In genomic region chr10:62897437-62897836, GRCm38 (mm10) we compare ENCODE assay signal across 21 mouse cellular contexts.
"Had no signal": no experiment of that assay in that cellular context is flagged by ENCODE, and none has a peak within 500 bp of the region (broad histone marks: within the 10 kb centered on the region; RNA-seq: fewer than 3 reads in every experiment).

No protein-coding gene starts in this region.

- H3K36me3 ChIP-seq: heart, embryonic 10.5 days; heart, embryonic 12.5 days; hindbrain, embryonic 13.5 days; hindbrain, embryonic 15.5 days; kidney, embryonic 15.5 days; limb, embryonic 10.5 days; limb, embryonic 12.5 days; liver, embryonic 13.5 days; liver, embryonic 15.5 days had no signal

- DNase-seq: gastrocnemius, postnatal 14 days; gastrocnemius, postnatal 36 days; heart, adult 18-20 months; heart, postnatal 14 days; layer of hippocampus, adult 9-11 months; layer of hippocampus, postnatal 36 days; liver; liver, embryonic 13.5 days; liver, postnatal 0 days had no signal

- ATAC-seq: hindbrain, postnatal 0 days; intestine, embryonic 16.5 days; liver, postnatal 0 days had no signal

- H3K4me1 ChIP-seq: heart, embryonic 10.5 days; heart, embryonic 12.5 days; hindbrain, embryonic 13.5 days; hindbrain, embryonic 15.5 days; kidney, embryonic 15.5 days; limb, embryonic 10.5 days; limb, embryonic 12.5 days; liver, embryonic 13.5 days; liver, embryonic 15.5 days had no signal

- H3K27ac ChIP-seq: hindbrain, embryonic 13.5 days; hindbrain, embryonic 15.5 days; hindbrain, postnatal 0 days; kidney, embryonic 15.5 days; kidney, postnatal 0 days; limb, embryonic 10.5 days; limb, embryonic 12.5 days; liver, embryonic 13.5 days; liver, embryonic 15.5 days had no signal

- H3K4me2 ChIP-seq: heart, embryonic 12.5 days; hindbrain, embryonic 13.5 days; hindbrain, embryonic 15.5 days; kidney, embryonic 15.5 days; limb, embryonic 12.5 days; liver, embryonic 11.5 days; liver, embryonic 13.5 days; liver, embryonic 15.5 days had no signal

- H3K4me3 ChIP-seq: heart, embryonic 10.5 days; heart, embryonic 12.5 days; hindbrain, embryonic 13.5 days; hindbrain, embryonic 15.5 days; kidney, embryonic 15.5 days; limb, embryonic 10.5 days; limb, embryonic 12.5 days; liver, embryonic 13.5 days; liver, embryonic 15.5 days had no signal

- H3K9me3 ChIP-seq: heart, embryonic 10.5 days; heart, embryonic 12.5 days; hindbrain, embryonic 13.5 days; hindbrain, embryonic 15.5 days; kidney, embryonic 15.5 days; limb, embryonic 10.5 days; limb, embryonic 12.5 days; liver, embryonic 13.5 days; liver, embryonic 15.5 days had no signal

- H3K9ac ChIP-seq: heart, embryonic 12.5 days; hindbrain, embryonic 13.5 days; hindbrain, embryonic 15.5 days; kidney, embryonic 15.5 days; limb, embryonic 12.5 days; liver, embryonic 13.5 days; liver, embryonic 15.5 days; liver, postnatal 0 days had no signal

- H3K27me3 ChIP-seq: heart, embryonic 12.5 days; hindbrain, embryonic 13.5 days; hindbrain, embryonic 15.5 days; kidney, embryonic 15.5 days; limb, embryonic 12.5 days; liver, embryonic 13.5 days; liver, embryonic 15.5 days had no signal
